Mouse (Mus musculus): ENCODE data around the gene Rap1gap2. TPM values are rescaled to one million over a fixed set of nuclear protein-coding genes. Genes with fewer than 3 reads are reported as not detected.

Rap1gap2 gene
- 4.3 and 4.7 TPM in 2 replicates for polyA plus RNA-seq (2014; fragmentation: Nextera tagmentation; extraction: Ambion mirVana)

DNA sequence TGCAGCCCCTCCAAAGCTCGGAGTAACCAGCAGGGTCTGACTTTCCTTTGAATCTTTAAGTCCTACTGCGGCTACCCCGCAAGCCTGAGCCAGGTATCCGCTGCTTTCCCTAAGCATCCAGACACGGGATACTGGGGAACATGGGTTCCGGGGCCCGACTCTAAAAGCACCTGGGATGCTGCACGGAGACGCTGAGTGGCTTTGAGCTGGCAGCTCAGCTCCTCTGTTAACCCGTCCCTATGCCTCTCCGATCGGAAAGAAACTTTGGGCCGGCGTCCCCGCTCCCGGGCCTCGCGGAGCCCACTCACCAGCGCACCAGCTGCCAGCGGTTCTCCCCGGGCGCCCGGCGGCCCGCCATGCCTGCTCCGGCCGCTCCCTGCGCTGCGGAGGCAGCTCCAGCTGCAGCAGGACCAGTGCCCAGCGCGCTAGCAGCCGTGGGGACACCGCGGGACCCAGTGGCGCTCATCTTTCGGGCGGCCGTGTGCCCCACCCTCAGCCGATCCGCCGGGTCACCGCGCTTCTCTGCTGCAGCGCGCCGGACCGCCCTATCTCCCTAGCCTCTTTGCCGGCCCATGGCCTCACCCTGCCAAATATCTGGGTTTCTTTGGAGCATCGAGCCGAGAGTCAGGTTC is at the start of gene Rap1gap2:
TSS of gene Rap1gap2 (minus strand) at position 371 of the 632 bp plus-strand sequence.
- Histone ChIP-seq H3K9me3 (ENCODE audit: control insufficient read depth, low read length) (no peaks in the 10 kb centered on the region), H3K27me3 (ENCODE audit: control insufficient read depth, insufficient read depth, low read length) (peaks cover 47% of the 10 kb centered on the region), H3K4me2 (ENCODE audit: low read length) (peak within 1 kb of the TSS; percentile 86), H3K27ac (replicated peaks in 1 of 2; ENCODE audit: control insufficient read depth in 1 of 2, insufficient read depth in 1 of 2, low read depth in 2 of 2, low read length in 2 of 2) (no peak within 1 kb of the TSS), H3K9ac (ENCODE audit: low read length) (peak within 1 kb of the TSS; percentile 55), H3K4me3 (ENCODE audit: control insufficient read depth in 1 of 2, insufficient read depth in 1 of 2, low read depth in 1 of 2, low read length in 2 of 2) (peak within 1 kb of the TSS; percentile 39 to 44), H3K36me3 (ENCODE audit: control insufficient read depth, insufficient read depth, low read length) (no peaks in the 10 kb centered on the region), H3K4me1 (ENCODE audit: control insufficient read depth in 2 of 2, insufficient read depth in 2 of 2, low read length in 2 of 2) (peaks cover 2 to 12% of the 10 kb centered on the region in 2 experiments; a peak in 2 of 4 replicates)
- WGBS: under 1% methylated on average over 50 of the region's 50 CpGs
- no peak for ATAC-seq (ENCODE audit: insufficient number of reproducible peaks, insufficient read depth, low FRiP score, low read depth)

DNA sequence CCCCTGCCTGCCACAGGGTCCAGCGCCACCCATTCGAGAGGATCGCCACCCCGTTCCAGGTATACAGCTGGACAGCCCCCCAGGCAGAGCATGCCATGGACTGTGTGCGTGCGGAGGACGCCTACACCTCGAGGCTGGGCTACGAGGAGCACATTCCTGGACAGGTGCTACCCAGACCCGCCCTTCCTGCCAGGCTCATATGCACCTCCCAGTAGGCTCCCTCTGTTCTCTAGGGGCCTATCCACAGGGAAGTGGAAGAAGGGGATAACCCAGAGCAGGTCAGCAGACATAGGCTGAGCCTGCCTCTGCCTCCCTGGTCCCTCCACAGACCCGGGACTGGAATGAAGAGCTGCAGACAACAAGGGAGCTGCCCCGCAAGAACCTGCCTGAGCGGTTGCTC is 49.6 kb upstream of the Rap1gap2 start:
- H3K27me3 ChIP-seq (ENCODE audit: control insufficient read depth, insufficient read depth, low read length): no peaks in the 10 kb centered on the region
- H3K27ac ChIP-seq (replicated peaks in 1 of 2; ENCODE audit: control insufficient read depth in 1 of 2, insufficient read depth in 1 of 2, low read depth in 2 of 2, low read length in 2 of 2): no peak overlapping the region
- H3K4me3 ChIP-seq (ENCODE audit: control insufficient read depth in 1 of 2, insufficient read depth in 1 of 2, low read depth in 1 of 2, low read length in 2 of 2): no peak overlapping the region
- H3K4me1 ChIP-seq (ENCODE audit: control insufficient read depth in 2 of 2, insufficient read depth in 2 of 2, low read length in 2 of 2): 0 out of 4 replicates have a peak, but pooled peaks cover 0 to 2% of the 10 kb centered on the region in 2 experiments
- peaks cover 95% of the 10 kb centered on the region for H3K36me3 ChIP-seq (ENCODE audit: control insufficient read depth, insufficient read depth, low read length)
- no peak for ATAC-seq (ENCODE audit: insufficient number of reproducible peaks, insufficient read depth, low FRiP score, low read depth)
- H3K9me3 ChIP-seq (ENCODE audit: control insufficient read depth, low read length): no peaks in the 10 kb centered on the region
- 93% methylated on average over 13 of the region's 13 CpGs for WGBS
- no peak overlapping the region for H3K4me2 ChIP-seq (ENCODE audit: low read length)
- no peak overlapping the region for H3K9ac ChIP-seq (ENCODE audit: low read length)

GRCm38 (mm10) chr11:74655941-74656340 is 45.2 kb upstream of the Rap1gap2 start:
- 55% methylated on average over 3 of the region's 3 CpGs for whole genome bisulfite sequencing
- Histone ChIP-seq H3K4me1 (ENCODE audit: control insufficient read depth in 2 of 2, insufficient read depth in 2 of 2, low read length in 2 of 2) (peaks cover 25 to 43% of the 10 kb centered on the region in 2 experiments), H3K4me3 (ENCODE audit: control insufficient read depth in 1 of 2, insufficient read depth in 1 of 2, low read depth in 1 of 2, low read length in 2 of 2) (no peak overlapping the region), H3K36me3 (ENCODE audit: control insufficient read depth, insufficient read depth, low read length) (peaks cover 58% of the 10 kb centered on the region), H3K9me3 (ENCODE audit: control insufficient read depth, low read length) (no peaks in the 10 kb centered on the region), H3K27me3 (ENCODE audit: control insufficient read depth, insufficient read depth, low read length) (no peaks in the 10 kb centered on the region), H3K27ac (replicated peaks in 1 of 2; ENCODE audit: control insufficient read depth in 1 of 2, insufficient read depth in 1 of 2, low read depth in 2 of 2, low read length in 2 of 2) (no peak overlapping the region), H3K4me2 (ENCODE audit: low read length) (no peak overlapping the region), H3K9ac (ENCODE audit: low read length) (no peak overlapping the region)
- ATAC-seq (ENCODE audit: insufficient number of reproducible peaks, insufficient read depth, low FRiP score, low read depth): no peak

- Histone ChIP-seq H3K4me1 (ENCODE audit: control insufficient read depth in 2 of 2, insufficient read depth in 2 of 2, low read length in 2 of 2) (peaks cover 32 to 50% of the 10 kb centered on the region in 2 experiments), H3K9ac (ENCODE audit: low read length) (peak overlapping the region; percentile 66), H3K36me3 (ENCODE audit: control insufficient read depth, insufficient read depth, low read length) (peaks cover 32% of the 10 kb centered on the region), H3K27me3 (ENCODE audit: control insufficient read depth, insufficient read depth, low read length) (no peaks in the 10 kb centered on the region), H3K4me3 (ENCODE audit: control insufficient read depth in 1 of 2, insufficient read depth in 1 of 2, low read depth in 1 of 2, low read length in 2 of 2) (peak overlapping the region; percentile 2 to 10; a peak in 2 of 4 replicates), H3K4me2 (ENCODE audit: low read length) (peak overlapping the region; percentile 58), H3K9me3 (ENCODE audit: control insufficient read depth, low read length) (no peaks in the 10 kb centered on the region), H3K27ac (replicated peaks in 1 of 2; ENCODE audit: control insufficient read depth in 1 of 2, insufficient read depth in 1 of 2, low read depth in 2 of 2, low read length in 2 of 2) (peak overlapping the region; percentile 84 to 93)
- whole genome bisulfite sequencing: 32% methylated on average over 6 of the region's 6 CpGs
- 0 out of 2 replicates have a peak, but pooled peaks have one; percentile 12 for ATAC-seq (ENCODE audit: insufficient number of reproducible peaks, insufficient read depth, low FRiP score, low read depth)
These were observed 42.7 kb upstream of the Rap1gap2 start for GRCm38 (mm10) chr11:74653385-74653784.

GRCm38 (mm10) chr11:74652791-74653191 is 42.1 kb upstream of the Rap1gap2 start:
- peak overlapping the region; percentile 2 to 10; a peak in 1 of 4 replicates for H3K4me3 ChIP-seq (ENCODE audit: control insufficient read depth in 1 of 2, insufficient read depth in 1 of 2, low read depth in 1 of 2, low read length in 2 of 2)
- no peaks in the 10 kb centered on the region for H3K9me3 ChIP-seq (ENCODE audit: control insufficient read depth, low read length)
- no peaks in the 10 kb centered on the region for H3K27me3 ChIP-seq (ENCODE audit: control insufficient read depth, insufficient read depth, low read length)
- 88% methylated on average over 4 of the region's 4 CpGs for WGBS
- peak overlapping the region; percentile 66 for H3K9ac ChIP-seq (ENCODE audit: low read length)
- peaks cover 26% of the 10 kb centered on the region for H3K36me3 ChIP-seq (ENCODE audit: control insufficient read depth, insufficient read depth, low read length)
- peak overlapping the region; percentile 58 for H3K4me2 ChIP-seq (ENCODE audit: low read length)
- no peak for ATAC-seq (ENCODE audit: insufficient number of reproducible peaks, insufficient read depth, low FRiP score, low read depth)
- H3K27ac ChIP-seq (replicated peaks in 1 of 2; ENCODE audit: control insufficient read depth in 1 of 2, insufficient read depth in 1 of 2, low read depth in 2 of 2, low read length in 2 of 2): peak overlapping the region; percentile 84 to 93
- H3K4me1 ChIP-seq (ENCODE audit: control insufficient read depth in 2 of 2, insufficient read depth in 2 of 2, low read length in 2 of 2): peaks cover 32 to 50% of the 10 kb centered on the region in 2 experiments

GRCm38 (mm10) chr11:74650576-74651100 is 39.9 kb upstream of the Rap1gap2 start:
- H3K9ac ChIP-seq (ENCODE audit: low read length): peak overlapping the region; percentile 98
- no peaks in the 10 kb centered on the region for H3K27me3 ChIP-seq (ENCODE audit: control insufficient read depth, insufficient read depth, low read length)
- no peaks in the 10 kb centered on the region for H3K9me3 ChIP-seq (ENCODE audit: control insufficient read depth, low read length)
- peaks cover 32 to 49% of the 10 kb centered on the region in 2 experiments for H3K4me1 ChIP-seq (ENCODE audit: control insufficient read depth in 2 of 2, insufficient read depth in 2 of 2, low read length in 2 of 2)
- H3K36me3 ChIP-seq (ENCODE audit: control insufficient read depth, insufficient read depth, low read length): peaks cover 7% of the 10 kb centered on the region; the same call in 1 of the 2 replicates
- H3K4me2 ChIP-seq (ENCODE audit: low read length): peak overlapping the region; percentile 79
- H3K27ac ChIP-seq (replicated peaks in 1 of 2; ENCODE audit: control insufficient read depth in 1 of 2, insufficient read depth in 1 of 2, low read depth in 2 of 2, low read length in 2 of 2): peak overlapping the region; percentile 28 to 91; a peak in 3 of 4 replicates
- peak overlapping the region; percentile 75 to 96 for H3K4me3 ChIP-seq (ENCODE audit: control insufficient read depth in 1 of 2, insufficient read depth in 1 of 2, low read depth in 1 of 2, low read length in 2 of 2)
- no peak for ATAC-seq (ENCODE audit: insufficient number of reproducible peaks, insufficient read depth, low FRiP score, low read depth)
- 35% methylated on average over 4 of the region's 4 CpGs for WGBS

- peaks cover 31 to 46% of the 10 kb centered on the region in 2 experiments for H3K4me1 ChIP-seq (ENCODE audit: control insufficient read depth in 2 of 2, insufficient read depth in 2 of 2, low read length in 2 of 2)
- peak overlapping the region; percentile 75 to 96 for H3K4me3 ChIP-seq (ENCODE audit: control insufficient read depth in 1 of 2, insufficient read depth in 1 of 2, low read depth in 1 of 2, low read length in 2 of 2)
- WGBS: 1% methylated on average over 53 of the region's 53 CpGs
- peak; percentile 15 for ATAC-seq (ENCODE audit: insufficient number of reproducible peaks, insufficient read depth, low FRiP score, low read depth)
- H3K27ac ChIP-seq (replicated peaks in 1 of 2; ENCODE audit: control insufficient read depth in 1 of 2, insufficient read depth in 1 of 2, low read depth in 2 of 2, low read length in 2 of 2): peak overlapping the region; percentile 57 to 91
- peak overlapping the region; percentile 98 for H3K9ac ChIP-seq (ENCODE audit: low read length)
- no peaks in the 10 kb centered on the region for H3K27me3 ChIP-seq (ENCODE audit: control insufficient read depth, insufficient read depth, low read length)
- peaks cover 7% of the 10 kb centered on the region; the same call in 1 of the 2 replicates for H3K36me3 ChIP-seq (ENCODE audit: control insufficient read depth, insufficient read depth, low read length)
- peak overlapping the region; percentile 79 for H3K4me2 ChIP-seq (ENCODE audit: low read length)
- H3K9me3 ChIP-seq (ENCODE audit: control insufficient read depth, low read length): no peaks in the 10 kb centered on the region
These were observed 39.2 kb upstream of the Rap1gap2 start for GRCm38 (mm10) chr11:74649647-74650551.

Data from heart, embryonic 14.5 days (tissue).